Mouse (Mus musculus) cerebellum, postnatal 25 days (tissue): ENCODE measurements around the gene Angptl1.

Source experiments
- DNase-seq, 2 experiments: peaks; one replicate each; pipeline ENCODE4 v3.0.0; 2021; ENCODE audit warnings: mixed read lengths in 2 of 2

The Angptl1 gene

DNA sequence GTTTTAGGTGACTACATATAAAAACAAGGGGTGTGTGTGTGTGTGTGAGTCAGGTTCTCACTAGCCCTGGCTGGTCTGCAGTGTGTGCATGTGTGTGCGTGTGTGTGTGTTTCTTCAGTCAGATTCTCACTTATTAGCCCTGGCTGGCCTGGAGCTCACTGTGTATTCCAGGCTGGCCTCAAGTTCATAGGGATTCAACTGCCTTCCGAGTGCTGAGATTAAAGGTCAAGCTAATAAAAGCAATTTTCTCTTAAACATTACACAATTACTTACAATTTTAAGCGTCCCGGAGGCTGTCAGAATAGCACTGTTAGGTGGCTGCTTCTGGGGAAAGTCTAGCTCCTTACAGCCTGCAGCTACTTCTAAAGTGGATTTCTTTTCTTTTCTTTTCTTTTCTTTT lies at the start of gene Angptl1:
Gene Angptl1, plus strand, starts transcription at position 386 of the 400 bp plus-strand sequence.
- DNase-seq: no peak

DNA sequence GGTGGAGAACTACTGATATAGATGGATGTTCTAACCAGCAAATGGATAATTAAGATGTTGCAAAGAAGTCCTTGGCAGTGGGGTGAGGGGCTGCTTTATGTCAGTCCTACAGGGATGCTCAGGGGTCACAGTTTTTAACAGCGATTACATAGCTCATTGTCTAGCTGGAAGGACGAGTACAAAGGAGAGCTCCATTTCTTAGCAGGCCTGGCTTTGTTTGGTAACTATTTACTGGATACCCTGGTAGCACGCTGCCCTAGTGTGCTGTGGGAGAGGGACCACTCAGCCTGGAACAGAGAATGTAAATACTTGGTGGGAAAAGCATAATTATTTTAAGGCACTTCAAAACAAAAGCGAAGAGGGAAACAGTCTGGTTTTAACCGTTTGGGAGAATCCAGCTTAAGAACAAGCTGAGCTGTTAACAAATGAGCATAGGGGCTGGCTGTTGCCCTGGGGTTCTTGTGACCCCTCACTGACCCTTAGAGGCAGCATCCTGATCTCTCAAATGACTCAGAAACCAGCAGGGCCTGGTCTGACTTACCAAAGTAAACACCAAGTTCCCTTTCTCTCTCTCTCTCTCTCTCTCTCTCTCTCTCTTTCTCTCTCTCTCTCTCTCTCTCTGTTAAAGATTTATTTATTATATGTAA lies 48.4 kb upstream of the Angptl1 start:
- DNase-seq: no peak

DNA sequence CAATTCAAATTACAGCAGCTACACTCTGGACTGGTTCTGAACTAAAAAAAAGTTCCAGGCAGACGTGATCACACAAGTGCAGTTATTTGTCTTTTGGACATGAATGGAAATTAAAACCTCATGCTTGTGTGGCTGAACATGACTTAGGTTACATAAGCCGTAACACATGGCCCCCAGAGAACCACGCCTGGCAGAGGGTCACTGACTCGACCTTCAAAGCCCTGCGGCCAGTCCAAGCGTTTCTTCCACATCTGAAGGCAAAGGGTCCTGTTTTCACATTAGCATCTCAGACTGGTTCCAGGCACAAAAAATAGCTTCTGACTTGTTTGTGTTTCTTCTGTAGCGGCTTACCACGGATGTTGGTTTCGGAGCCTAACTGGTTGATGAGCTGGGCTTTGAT lies 42.1 kb upstream of the Angptl1 start:
- no peak for DNase-seq

DNA sequence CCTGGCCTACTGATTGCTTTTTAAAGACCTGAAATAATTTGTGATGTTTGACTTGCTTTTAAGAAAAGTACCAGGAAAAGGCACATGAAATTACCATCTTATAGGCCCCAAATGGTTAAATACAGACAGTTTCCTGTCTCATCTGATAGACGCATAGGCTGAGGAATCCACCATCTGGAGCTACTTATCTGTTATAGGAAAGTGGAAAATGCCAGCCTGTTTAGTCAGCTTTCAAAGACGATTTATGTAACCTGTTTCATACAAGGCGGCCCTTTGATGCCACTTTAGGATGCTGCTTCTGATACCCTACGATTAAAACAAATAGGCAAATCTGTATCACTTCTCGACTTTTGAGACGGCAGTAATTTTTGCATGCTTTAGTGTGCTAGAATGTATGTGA lies 37.1 kb upstream of the Angptl1 start:
- DNase-seq: no peak

GRCm38 (mm10) chr1:156808332-156808731 lies 30.0 kb upstream of the Angptl1 start:
- no peak for DNase-seq

DNA sequence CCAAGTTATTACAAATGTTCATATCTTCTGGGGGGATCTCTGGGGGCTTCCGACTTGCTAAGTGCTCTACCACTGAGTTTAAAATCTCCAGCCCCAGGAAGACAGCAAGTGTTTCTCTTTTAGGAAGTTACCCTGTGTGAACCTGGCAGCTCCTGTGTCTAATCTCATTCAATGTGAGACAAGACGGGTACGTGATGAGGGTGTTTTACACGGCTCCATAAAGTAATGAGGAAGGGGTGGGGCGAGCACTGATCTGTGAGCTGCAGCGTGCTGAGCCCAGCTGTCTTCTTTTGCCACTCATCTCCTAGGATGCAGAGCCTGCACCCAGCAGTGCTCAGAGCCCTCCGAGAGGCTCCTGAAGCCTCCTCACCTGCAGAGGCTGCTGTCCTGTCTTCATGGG lies 26.4 kb upstream of the Angptl1 start:
- no peak for DNase-seq

DNA sequence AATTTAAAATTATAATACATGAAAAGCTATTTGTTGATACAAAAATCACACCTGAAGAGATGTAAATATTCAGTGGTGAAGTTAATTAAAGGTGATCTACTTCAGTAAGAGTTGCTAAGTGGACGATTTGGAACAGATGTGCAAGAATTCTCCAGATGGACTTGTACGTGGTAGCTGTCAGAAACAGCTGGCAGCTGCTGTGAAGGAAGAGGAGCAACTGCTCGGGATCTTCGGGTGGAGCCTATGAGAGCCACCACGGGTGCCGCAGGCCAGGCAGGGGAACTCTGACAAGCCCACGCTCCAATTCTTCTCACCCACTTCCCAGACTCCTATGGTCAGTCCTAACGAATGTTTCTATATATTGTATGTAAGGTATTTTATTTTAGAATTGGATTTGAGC lies 25.6 kb upstream of the Angptl1 start:
- DNase-seq: no peak

DNA sequence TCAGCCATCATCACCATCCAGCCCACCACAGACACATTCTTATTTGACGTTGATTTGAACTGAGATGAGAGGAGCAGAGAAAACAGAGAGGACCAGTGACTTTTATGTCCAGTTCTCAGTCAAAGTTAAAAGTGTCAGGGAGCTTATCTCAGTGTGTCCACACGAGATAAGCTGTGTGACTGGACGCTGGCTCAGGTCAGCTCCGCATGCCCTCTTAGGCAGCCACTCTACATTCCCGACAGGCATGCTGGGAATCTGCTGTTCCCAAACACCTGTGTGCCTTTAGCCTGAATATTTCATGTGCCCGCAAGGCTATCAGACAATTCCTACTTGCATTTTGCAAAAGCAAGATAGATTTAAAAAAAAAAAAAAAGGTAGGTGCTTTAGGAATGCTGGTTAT lies 24.9 kb upstream of the Angptl1 start:
- no peak for DNase-seq

DNA sequence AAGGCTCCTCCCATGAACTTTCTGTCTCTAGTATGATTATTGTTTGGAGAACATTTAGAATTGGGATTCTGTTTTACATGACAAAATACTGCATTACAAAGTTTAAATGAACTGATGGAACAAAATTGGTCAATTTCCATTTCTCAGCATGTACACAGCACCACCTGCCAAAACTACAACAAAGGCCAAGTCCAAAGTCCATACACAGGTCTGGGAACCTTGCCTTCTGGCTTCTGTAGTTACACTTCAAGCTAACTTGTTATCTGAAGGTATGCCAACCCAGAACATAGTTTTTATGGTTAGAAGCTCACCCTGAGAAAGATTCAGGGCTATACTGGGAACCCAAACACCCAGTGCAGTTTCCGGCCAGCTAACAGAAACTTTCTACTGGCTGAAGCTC lies 19.1 kb upstream of the Angptl1 start:
- DNase-seq: no peak

- DNase-seq: no peak
Measured at GRCm38 (mm10) chr1:156838695-156839094, 333 bp downstream of the Angptl1 start.

GRCm38 (mm10) chr1:156841625-156842339 lies 3.4 kb downstream of the Angptl1 start:
- peak; percentile 21 to 25 for DNase-seq

GRCm38 (mm10) chr1:156847098-156847497 lies 8.7 kb downstream of the Angptl1 start:
- no peak for DNase-seq

DNA sequence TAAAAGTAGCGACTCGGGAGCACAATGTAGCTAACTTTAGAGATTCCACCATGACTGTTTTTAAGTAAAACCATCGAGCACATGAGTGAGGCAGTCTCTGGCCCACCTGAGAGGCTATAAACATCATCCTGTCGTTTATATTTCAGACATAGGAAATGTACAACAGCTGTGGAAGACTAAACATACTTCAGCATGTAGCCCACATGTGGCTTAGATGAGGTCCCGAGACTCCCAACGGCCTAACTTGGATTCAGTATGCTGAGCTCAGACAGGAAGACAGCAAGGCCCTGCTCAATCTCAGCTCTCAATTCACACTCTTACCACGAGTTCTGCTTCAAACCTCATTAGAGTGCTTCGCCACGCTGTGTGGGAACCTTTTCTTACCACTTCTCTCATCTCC lies 14.0 kb downstream of the Angptl1 start:
- DNase-seq: no peak

DNA sequence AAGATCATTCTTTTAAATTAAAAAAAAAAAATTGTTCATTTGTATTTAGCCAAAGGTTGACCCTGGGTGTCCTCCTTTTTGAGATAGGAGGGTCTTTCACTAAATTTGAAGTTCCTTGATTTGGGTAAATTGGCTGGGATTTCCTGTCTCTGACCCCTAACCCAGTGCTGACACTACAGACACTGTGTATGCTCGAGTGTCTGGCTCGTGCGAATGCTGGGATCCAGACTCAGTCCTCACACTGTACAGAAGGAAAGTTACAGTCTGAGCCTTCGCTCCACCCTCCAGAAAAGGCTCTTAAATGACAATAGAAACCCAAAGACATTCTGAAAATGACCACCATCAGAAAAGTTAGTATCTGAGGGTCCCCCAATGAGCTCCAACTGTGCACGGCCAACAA lies 14.5 kb downstream of the Angptl1 start:
- no peak for DNase-seq

GRCm38 (mm10) chr1:156854558-156854957 lies 16.2 kb downstream of the Angptl1 start:
- DNase-seq: no peak

DNA sequence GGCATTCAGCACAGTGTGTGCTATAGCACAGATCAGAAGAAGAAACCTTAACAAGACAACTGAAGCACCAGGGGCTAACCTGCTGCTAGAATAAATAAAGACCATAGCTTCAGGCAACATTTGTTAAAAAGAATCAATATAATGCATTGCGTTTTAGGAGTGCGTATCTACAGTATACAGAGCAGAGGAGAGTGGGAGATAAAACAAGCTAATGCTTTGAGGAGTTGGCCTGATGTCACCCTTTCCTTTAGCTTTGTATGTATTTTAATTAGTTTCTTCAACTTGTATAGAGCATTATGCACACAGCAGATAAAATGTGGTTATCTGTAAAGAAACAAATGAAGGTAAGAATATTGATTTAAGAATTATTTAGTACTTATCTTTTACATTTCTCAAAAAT lies 18.3 kb downstream of the Angptl1 start:
- no peak for DNase-seq

- DNase-seq: no peak
Measured at GRCm38 (mm10) chr1:156859156-156859555, 20.8 kb downstream of the Angptl1 start.

DNA sequence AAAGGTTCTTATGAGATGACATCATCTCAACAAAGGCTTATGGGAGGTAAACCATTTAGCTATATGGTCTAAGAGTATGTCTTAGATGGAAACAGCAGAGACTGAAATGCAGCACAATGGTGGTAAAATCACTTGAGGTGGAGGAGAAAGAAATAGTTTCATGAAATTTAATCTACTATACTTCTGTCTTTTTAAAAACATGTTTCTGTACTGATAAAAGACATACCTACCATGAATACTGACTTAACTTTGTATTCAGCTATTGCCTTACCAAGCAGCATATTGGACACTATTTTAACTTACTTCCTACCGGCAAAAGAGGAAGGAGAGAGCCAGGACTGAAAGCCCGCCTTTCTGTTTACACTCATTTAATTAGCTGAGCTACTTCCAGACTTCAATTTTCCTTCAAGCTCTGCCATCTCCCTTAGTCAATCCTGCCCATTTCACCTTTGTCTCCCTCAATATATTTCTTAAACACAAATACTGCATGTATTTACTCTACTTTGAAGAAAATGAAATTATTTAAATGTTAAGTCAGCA lies 21.4 kb downstream of the Angptl1 start:
- DNase-seq: no peak

GRCm38 (mm10) chr1:156860266-156860665 lies 21.9 kb downstream of the Angptl1 start:
- no peak for DNase-seq

- DNase-seq: no peak
Measured at GRCm38 (mm10) chr1:156861475-156862043, 23.2 kb downstream of the Angptl1 start.

DNA sequence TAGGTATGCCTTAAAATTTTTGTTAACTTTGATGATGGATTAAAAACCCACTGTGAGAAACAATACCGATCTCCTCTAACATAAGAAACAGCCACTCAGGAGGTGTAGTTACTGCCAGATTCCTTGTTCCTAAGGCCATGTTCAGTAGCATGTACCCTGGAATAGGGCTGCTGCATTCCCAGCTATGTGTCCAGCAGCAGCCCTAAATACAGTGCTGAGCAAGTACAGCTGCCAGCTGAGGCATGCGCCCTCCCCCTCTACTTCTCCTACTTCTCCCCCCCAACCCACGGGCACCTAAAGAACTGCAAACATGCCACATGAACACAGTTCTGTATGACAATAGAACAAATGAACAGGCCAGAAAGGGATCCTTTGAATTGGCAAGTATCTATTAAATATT lies 25.4 kb downstream of the Angptl1 start:
- DNase-seq: no peak

DNA sequence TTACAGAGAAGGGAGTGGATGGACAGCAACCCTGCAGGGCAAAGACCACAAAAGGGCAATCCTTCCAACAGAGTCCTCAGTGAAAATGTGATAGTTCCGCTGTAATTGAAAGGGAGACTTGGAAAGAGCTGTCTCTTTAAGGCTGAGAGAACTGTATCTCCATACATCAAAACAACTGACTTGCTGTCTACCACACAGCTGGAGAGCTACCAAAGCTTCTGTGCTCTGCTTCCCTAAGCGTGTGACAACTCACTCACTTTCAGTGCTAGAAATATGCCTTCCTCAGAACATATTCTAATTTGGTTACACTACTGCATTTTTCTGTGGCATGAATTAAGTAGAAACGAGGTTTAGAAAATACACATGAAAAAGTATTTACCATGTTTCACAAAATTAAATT lies 25.9 kb downstream of the Angptl1 start:
- DNase-seq: no peak

- no peak for DNase-seq
Measured at GRCm38 (mm10) chr1:156870028-156870427, 31.7 kb downstream of the Angptl1 start.

DNA sequence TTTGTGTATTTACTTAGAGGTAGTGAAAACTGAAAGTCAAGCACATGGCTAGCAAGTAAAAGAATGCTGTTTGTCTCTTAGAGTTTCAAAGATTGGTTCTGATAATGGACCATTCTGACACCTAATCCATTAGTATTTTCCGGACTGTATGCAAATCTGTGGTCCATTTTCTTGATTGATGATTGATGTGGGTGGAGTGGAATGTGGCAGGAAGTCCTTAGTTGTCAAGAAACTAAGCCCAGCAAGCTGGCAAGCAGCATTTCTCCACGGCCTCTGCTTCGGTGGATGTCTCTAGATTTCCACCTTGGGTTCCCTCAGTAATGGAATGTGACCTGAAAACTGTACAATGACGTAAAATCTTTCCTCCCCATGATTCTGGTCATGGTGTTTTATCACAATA lies 32.3 kb downstream of the Angptl1 start:
- DNase-seq: no peak
